In the genomic region with DNA sequence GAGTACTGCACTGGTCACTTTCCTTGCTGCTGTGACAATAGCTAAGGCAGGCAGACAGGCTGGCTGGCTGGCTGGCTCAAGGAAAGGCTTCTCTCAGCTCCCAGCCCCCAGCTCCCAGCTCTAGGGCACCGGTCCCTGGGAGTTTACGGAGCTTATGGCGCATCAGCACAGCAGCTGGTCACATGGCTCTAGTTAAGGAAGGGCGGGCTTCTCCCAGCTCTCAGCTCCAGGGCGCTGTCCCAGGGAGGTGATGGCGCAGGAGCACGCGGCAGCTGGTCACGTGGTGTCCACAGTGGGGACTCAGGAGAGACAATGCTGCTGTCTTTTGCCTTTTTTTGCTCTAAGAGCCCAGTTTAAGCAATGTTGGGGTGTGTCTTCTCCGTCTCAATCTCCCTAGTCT, we compare ENCODE assay signal across 8 mouse cellular contexts.
DNase-seq lines count a peak whose midpoint lies in the region; ATAC-seq and TF ChIP-seq lines count a peak whose summit lies in the region.

No protein-coding gene starts in this region.

- no peak for TF ChIP-seq POLR2A in cerebellum, adult 2 months (IDR thresholded peaks at IDR 0.05; ENCODE audit: borderline replicate concordance, insufficient read depth, low read length)

- no peaks in the 10 kb centered on the region for H3K4me1 ChIP-seq in embryonic facial prominence, embryonic 11.5 days (ENCODE audit: control insufficient read depth, insufficient read depth, low read length)
- H3K4me1 ChIP-seq in heart, embryonic 12.5 days (replicated peaks), result peaks cover 8% of the 10 kb centered on the region
- peaks cover 9% of the 10 kb centered on the region for H3K4me1 ChIP-seq in limb, embryonic 15.5 days
- H3K4me1 ChIP-seq in cerebellum, adult 2 months (ENCODE audit: control insufficient read depth, insufficient read depth, low read length), result no peaks in the 10 kb centered on the region

- ATAC-seq in embryonic facial prominence, embryonic 11.5 days (replicated peaks; ENCODE audit: insufficient number of reproducible peaks, low FRiP score, low TSS enrichment, low read depth), result peak; percentile 85
- peak; percentile 81 for ATAC-seq in heart, embryonic 12.5 days (ENCODE audit: insufficient number of reproducible peaks, low FRiP score)
- no peak for ATAC-seq in limb, embryonic 15.5 days (ENCODE audit: insufficient number of reproducible peaks, low FRiP score, low TSS enrichment, low read depth)

- H3K9me3 ChIP-seq in embryonic facial prominence, embryonic 11.5 days (replicated peaks; ENCODE audit: control insufficient read depth, low read length), result no peaks in the 10 kb centered on the region
- no peaks in the 10 kb centered on the region for H3K9me3 ChIP-seq in heart, embryonic 12.5 days (replicated peaks)
- H3K9me3 ChIP-seq in limb, embryonic 15.5 days, result no peaks in the 10 kb centered on the region

- no peak overlapping the region for H3K9ac ChIP-seq in embryonic facial prominence, embryonic 11.5 days (replicated peaks; ENCODE audit: low read length)
- H3K9ac ChIP-seq in heart, embryonic 12.5 days, result no peak overlapping the region
- H3K9ac ChIP-seq in limb, embryonic 15.5 days, result no peak overlapping the region

- DNase-seq in ovary, adult 18-20 months (ENCODE audit: low spot score), result peak; percentile 16
- DNase-seq in ovary, postnatal 10 days (ENCODE audit: low spot score), result no peak
- DNase-seq in embryonic facial prominence, embryonic 11.5 days (ENCODE audit: low spot score), result peak; percentile 71
- DNase-seq in retina, embryonic 14.5 days (ENCODE audit: low spot score), result peak; percentile 53
- no peak for DNase-seq in cerebellum, adult 18-20 months
- DNase-seq in cerebellum, adult 2 months, result no peak

- no peak overlapping the region for H3K27ac ChIP-seq in embryonic facial prominence, embryonic 11.5 days (replicated peaks; ENCODE audit: low read depth, low read length)
- no peak overlapping the region for H3K27ac ChIP-seq in heart, embryonic 12.5 days (ENCODE audit: poor library complexity, severe bottlenecking)
- no peak overlapping the region for H3K27ac ChIP-seq in limb, embryonic 15.5 days
- no peak overlapping the region for H3K27ac ChIP-seq in cerebellum, adult 2 months (ENCODE audit: insufficient read depth, low read length)

- WGBS in embryonic facial prominence, embryonic 11.5 days, result 20% methylated on average over 10 of the region's 10 CpGs
- WGBS in heart, embryonic 12.5 days, result 40% methylated on average over 10 of the region's 10 CpGs
- 25% methylated on average over 10 of the region's 10 CpGs for WGBS in limb, embryonic 15.5 days
- WGBS in cerebellum, adult 2 months, result 31% methylated on average over 10 of the region's 10 CpGs

- no peaks in the 10 kb centered on the region for H3K27me3 ChIP-seq in embryonic facial prominence, embryonic 11.5 days (ENCODE audit: control insufficient read depth, insufficient read depth, low read length)
- H3K27me3 ChIP-seq in heart, embryonic 12.5 days (replicated peaks), result no peaks in the 10 kb centered on the region
- no peaks in the 10 kb centered on the region for H3K27me3 ChIP-seq in limb, embryonic 15.5 days
- H3K27me3 ChIP-seq in cerebellum, adult 2 months (ENCODE audit: control insufficient read depth, insufficient read depth, low read length), result no peaks in the 10 kb centered on the region

- H3K36me3 ChIP-seq in embryonic facial prominence, embryonic 11.5 days (replicated peaks; ENCODE audit: control insufficient read depth, insufficient read depth, low read depth, low read length), result no peaks in the 10 kb centered on the region
- no peaks in the 10 kb centered on the region for H3K36me3 ChIP-seq in heart, embryonic 12.5 days
- H3K36me3 ChIP-seq in limb, embryonic 15.5 days, result no peaks in the 10 kb centered on the region

- no peak overlapping the region for H3K4me3 ChIP-seq in embryonic facial prominence, embryonic 11.5 days (ENCODE audit: low read depth, low read length)
- no peak overlapping the region for H3K4me3 ChIP-seq in heart, embryonic 12.5 days
- no peak overlapping the region for H3K4me3 ChIP-seq in limb, embryonic 15.5 days
- H3K4me3 ChIP-seq in cerebellum, adult 2 months (replicated peaks; ENCODE audit: insufficient read depth, low read depth, low read length), result no peak overlapping the region

- no peak for TF ChIP-seq CTCF in cerebellum, adult 2 months (IDR thresholded peaks at IDR 0.05; ENCODE audit: borderline replicate concordance, insufficient read depth, low read depth, low read length)

- H3K4me2 ChIP-seq in embryonic facial prominence, embryonic 11.5 days (ENCODE audit: low read depth, low read length), result peak overlapping the region; percentile 22
- H3K4me2 ChIP-seq in heart, embryonic 12.5 days, result peak overlapping the region; percentile 63
- H3K4me2 ChIP-seq in limb, embryonic 15.5 days, result peak overlapping the region; percentile 34

Comparison
In these comparisons a context has a peak if more than half of its experiments do, and no peak if none do; other contexts are left out.
1. DNase-seq: peak in ovary, adult 18-20 months (single experiment), embryonic facial prominence, embryonic 11.5 days (single experiment) and retina, embryonic 14.5 days (single experiment); none in ovary, postnatal 10 days (single experiment), cerebellum, adult 18-20 months (0 of 2) and cerebellum, adult 2 months (0 of 2).
2. Peak in every context shown above with its lines, with median percentiles within 50 percentile points of each other: H3K4me2 ChIP-seq.